Mouse (Mus musculus): Measurements from ENCODE around the gene Gm28372.
A peak's percentile ranks its signal among the peaks of the same experiment; 100 is the strongest.

The Gm28372 gene

DNA sequence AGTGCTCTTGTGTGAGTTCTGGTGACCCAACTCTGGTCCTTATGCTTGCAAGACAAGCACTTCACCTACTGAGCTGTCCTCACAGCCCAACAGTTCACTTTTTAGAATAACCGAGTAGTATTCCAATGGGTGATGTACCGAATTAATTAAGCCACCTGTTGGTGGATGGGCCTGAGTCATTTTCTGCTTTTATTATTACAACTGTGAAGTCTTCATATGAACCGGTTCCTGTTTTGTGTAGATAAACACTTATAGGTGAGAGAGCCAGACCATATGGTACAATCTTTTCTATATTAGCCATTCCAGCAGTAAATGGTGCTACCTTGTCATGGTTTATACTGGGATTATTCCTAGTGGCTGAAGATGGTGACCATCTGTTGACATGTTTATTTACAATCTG is 7.7 kb downstream of the Gm28372 start:
- DNase-seq = no peak

GRCm38 (mm10) chr2:130414094-130414856 is 9.2 kb downstream of the Gm28372 start:
- no peak for DNase-seq

DNA sequence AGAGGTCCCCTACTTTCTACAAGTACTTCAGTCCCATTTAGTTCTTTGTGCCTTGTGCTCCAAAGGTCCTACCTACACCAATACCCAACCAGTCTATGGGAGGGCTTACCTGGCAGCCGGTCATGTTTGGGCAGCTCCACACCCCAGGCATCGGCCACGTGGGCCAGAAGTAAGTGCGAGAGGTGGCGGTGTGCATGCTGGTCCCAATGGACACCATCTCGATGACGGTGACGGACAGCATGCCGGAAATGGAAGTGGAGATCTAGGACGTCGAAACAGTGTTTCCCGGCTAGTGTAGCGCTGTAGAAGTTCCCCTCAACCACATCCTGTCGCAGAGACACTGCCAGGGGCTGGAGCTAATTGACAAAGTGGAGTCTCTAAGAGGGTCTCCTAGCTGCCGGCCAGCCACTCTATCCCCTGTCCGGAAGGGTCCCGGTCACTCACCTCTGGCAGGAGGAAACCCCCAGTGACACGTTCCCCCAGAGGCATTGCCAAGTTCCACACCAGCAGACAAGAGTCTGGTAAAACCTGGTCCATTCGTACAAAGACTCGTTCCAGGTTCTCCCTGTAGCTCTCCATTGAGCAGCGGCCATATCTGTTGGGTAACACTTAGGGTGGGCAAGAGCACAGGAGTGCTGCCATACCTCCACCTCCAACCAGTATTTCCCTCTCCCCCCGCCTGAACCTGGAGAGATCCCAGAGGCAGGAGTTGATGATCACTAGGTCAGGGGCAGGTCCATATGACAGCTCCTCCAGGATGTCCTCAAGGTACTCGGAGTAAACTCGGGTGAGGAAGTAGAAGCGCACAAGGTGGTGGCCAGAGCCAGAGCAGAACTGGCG is 17.0 kb downstream of the Gm28372 start:
- DNase-seq = peak; percentile 56

GRCm38 (mm10) chr2:130423397-130424125 is 18.5 kb downstream of the Gm28372 start:
- DNase-seq = peak; percentile 87

DNA sequence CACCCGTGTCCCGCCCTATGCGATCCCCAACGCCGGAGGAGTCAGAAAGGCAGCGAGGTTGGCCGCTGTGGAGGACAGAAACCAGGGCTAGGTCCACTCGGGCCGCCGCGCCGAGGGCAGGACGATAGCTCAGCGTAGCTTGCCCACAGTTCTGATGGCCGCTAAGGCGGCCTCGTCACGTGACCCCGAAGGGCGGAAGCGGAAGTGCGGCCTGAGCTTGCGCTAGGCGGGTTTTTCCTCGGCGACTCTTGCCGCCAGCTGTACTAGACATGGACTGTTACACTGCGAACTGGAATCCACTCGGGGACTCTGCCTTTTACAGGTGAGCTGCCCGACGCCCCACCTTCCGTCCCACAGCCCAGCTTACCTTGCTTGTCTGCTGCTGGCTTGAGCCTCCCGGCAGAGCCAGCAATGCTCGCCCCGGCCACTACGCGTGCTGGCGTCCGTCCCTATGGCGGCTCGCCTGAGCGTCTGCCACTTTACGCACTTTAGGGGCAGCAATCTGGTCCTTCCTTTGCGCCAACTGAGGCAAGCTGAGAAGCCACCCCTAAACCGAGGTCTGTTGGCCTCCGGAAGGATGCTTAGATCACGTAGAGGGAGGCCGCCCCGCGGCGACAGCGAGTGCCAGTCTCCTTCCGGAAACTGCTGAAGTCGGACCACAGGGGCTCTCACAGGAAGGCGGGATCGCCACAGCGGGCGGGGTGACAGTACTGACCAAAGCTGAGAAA is 19.3 kb downstream of the Gm28372 start, which contains the start of the genes Vps16 and Pced1a:
Vps16 (plus strand) TSS at position 214 of the 728 bp plus-strand sequence.
Pced1a (minus strand) TSS at position 576 of the 728 bp plus-strand sequence.
- DNase-seq = peak; percentile 94

DNA sequence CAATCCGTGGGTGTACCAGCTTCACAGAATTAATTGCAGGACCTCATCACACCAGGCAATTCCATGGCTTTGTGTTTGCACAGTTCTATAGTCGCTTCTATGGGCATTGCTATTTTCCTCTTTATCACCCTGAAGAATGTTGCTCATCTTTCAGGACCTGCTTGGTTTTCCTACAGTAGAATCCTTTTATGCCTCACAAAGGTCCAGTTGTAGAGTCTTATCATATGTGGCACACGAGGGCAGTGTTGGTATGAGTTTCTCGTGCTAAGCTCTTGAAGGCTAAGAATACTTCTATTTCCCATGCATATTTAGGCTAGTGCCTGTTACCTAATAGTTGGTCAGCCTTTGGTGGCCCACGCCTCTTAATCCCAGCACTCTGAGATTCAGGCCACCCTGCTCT is 20.1 kb downstream of the Gm28372 start:
- no peak for DNase-seq

GRCm38 (mm10) chr2:130429851-130430250 is 24.8 kb downstream of the Gm28372 start:
- DNase-seq = no peak

DNA sequence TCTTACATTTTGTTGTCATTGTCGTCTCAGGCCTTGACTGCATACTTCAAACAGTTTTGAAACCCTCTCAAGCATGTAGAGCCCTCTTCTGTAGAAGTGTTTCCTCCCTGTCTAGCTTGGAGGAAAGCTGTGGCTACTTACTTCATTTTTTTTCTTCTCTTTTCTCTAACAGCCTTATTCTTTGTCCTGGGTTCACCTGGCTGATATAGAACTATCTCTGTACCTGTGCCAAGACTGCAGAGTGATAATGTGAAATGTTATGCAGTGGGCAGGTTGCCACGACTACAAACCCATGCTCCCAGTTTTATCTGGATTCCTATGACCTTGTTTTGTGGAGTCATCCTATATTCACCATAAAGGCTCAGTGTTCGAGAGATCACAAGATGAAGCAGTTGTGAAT is 25.4 kb downstream of the Gm28372 start:
- DNase-seq = no peak

GRCm38 (mm10) chr2:130432157-130432556 is 27.1 kb downstream of the Gm28372 start:
- DNase-seq = no peak

DNA sequence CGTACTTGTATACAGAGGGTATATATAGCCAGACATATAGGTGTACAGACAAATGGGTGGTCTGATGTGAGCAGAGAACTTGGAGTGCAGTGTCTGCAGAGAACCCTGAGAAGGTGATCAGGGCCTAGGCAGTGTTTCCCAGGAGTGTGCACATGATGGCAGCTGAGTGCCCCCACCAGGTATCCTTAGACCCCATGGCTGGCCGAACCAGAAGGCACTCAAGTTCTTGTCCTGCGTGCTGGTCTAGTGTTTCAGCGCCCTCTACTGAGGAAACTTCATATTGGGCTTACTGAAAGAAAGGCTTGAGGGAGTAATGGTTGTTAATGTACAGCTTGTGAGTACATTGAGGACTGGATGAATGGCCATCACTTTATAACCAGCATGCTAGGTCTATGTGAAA is 28.1 kb downstream of the Gm28372 start:
- no peak for DNase-seq

- no peak for DNase-seq
Measured at GRCm38 (mm10) chr2:130436769-130437168, 31.7 kb downstream of the Gm28372 start.

DNA sequence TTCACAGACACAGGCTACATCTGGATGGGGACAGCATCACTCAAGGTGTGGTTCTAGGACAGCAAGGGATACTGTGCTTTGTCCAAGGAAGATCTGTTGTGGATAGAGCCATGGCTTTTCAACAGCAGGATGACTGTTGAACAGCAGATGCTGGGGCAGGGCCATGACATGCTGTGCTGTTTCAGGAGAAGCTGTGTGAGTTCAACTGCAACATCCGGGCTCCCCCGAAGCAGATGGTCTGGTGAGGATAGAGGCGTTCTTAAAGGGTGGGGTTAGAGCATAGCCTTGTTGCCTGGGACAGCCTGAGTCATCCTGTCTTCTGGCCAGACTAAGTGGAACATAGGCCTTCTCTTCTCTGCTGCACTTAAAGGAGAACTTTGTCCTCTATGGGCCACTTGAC is 33.8 kb downstream of the Gm28372 start:
- no peak for DNase-seq

DNA sequence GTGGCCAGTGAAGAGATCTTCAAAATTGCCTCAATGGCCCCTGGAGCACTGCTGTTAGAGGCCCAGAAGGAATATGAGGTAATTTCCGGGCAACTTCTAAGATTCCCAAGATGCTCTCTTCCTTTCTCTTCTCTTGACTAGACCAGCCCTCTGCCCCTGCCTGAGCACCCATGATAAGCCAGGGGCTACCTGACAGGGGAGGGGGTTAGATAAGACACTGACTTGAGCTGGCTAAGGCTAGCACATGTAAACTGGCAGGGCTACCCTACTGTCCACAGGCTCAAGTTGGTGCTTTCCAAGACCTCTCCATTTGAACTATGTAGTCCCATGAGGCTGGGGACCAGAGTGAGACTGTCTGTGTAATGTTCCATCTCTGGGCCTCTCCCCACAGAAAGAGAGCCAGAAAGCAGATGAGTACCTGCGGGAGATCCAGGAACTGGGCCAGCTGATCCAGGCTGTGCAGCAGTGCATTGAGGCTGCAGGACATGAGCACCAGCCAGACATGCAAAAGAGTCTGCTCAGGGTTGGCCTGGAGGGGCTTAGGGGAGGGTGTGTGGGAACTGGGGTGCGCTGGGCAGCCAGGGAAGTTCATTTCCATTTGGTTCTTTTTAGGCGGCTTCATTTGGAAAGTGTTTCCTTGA is 34.9 kb downstream of the Gm28372 start:
- no peak for DNase-seq

DNA sequence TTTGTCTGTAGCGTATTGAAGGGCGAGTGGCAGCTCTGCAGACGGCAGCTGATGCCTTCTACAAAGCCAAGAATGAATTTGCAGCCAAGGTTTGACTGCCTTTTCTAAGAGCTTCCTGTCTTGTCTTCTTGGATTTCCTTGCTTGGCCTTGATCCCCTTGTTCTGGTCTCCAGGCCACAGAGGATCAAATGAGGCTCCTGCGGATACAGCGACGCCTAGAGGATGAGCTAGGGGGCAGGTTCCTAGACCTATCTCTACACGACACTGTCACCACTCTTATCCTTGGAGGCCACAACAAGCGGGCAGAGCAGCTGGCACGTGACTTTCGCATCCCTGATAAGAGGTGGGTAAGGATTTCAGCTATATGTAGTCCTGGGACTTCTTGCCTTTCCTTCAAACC is 37.1 kb downstream of the Gm28372 start:
- no peak for DNase-seq

- no peak for DNase-seq
Measured at GRCm38 (mm10) chr2:130448449-130448848, 43.4 kb downstream of the Gm28372 start.

GRCm38 (mm10) chr2:130449021-130449793 is 44.2 kb downstream of the Gm28372 start:
- DNase-seq = no peak

- DNase-seq = peak; percentile 90
Measured at GRCm38 (mm10) chr2:130449794-130450433, 44.9 kb downstream of the Gm28372 start, which contains the start of gene Ptpra. Ptpra (plus strand) TSS chr2:130450278.

DNA sequence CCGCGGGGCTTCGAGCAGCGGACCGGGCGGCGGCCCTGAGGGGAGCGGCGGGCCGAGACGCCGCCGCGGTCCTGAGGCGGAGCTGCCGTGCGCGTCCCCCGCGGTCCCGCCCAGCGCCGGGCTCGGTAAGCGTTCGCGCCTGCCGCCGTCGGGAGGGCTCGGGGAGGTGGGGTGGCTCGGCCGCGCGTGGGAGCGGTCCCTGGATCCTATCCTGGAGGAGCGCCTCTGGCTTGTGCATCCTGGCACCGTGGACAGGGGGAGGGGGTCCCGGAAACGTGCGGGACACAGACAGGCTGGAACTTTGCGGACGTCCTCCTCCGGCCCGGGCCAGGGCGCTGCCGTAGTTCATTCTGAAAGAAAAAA is 45.4 kb downstream of the Gm28372 start:
- peak; percentile 81 for DNase-seq

DNA sequence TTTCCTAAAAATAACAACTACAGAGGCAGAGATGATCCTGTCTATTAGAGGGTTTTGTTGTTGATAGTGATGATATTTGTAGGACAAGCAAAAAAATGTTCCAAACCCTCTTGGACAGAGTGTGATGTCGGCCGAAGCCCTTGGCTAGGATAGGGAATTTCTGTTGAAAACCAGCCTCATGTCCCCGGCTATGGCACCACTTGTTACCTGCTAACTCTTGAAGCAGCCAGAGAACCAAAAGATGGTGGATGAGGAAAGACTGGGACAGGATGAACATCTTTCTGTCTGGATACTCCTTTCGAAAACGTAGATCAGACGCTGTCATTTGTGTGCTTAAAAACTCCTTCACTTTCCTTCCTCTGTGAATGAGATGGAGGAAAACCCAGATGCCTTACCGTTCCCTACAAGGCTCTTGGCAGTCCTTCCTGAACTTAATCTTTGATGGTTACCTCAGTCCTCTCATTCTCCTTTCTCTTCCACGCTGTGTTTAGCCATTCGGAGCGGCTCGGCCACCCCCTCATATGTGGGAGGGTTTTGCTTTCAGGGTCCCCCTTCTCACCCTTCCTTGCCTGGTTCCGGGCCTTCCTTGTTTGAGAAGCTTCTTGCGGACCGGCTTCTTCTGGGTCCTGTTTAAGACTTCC is 46.2 kb downstream of the Gm28372 start:
- no peak for DNase-seq

GRCm38 (mm10) chr2:130451727-130452090 is 46.7 kb downstream of the Gm28372 start:
- DNase-seq = peak; percentile 37

Measured in cerebellum, adult 9-11 months (tissue).